Mouse (Mus musculus) liver, adult 2 months (tissue): ENCODE results near the gene Gm10053. TPM values are rescaled to one million over a fixed set of nuclear protein-coding genes. Genes with fewer than 3 reads are reported as not detected.

ENCODE experiments used
- DNase-seq: peaks from one replicate; pipeline ENCODE4 v3.0.0-alpha.2; 2011; ENCODE audit warnings: low read depth, low spot score; ENCODE audit errors: extremely low read depth
- H3K27ac ChIP-seq: fragments of 200-500 bp; replicated peaks from 2 replicates; pipeline ENCODE4 v1.5.1; 2012; ENCODE audit warnings: low read depth, mild to moderate bottlenecking, control low read depth, inconsistent platforms, low read length; ENCODE audit not compliant: insufficient read depth
- H3K27me3 ChIP-seq: fragments of 200-500 bp; 2 replicates; pipeline ENCODE4 v1.6.1; 2012; ENCODE audit warnings: mild to moderate bottlenecking, moderate library complexity, low read length, inconsistent platforms; ENCODE audit not compliant: control insufficient read depth, insufficient read depth
- H3K36me3 ChIP-seq: fragments of 200-500 bp; 2 replicates; pipeline ENCODE4 v1.6.1; 2012; ENCODE audit warnings: low read length, inconsistent platforms; ENCODE audit not compliant: control insufficient read depth, insufficient read depth
- H3K4me1 ChIP-seq: fragments of 200-500 bp; 2 replicates; pipeline ENCODE4 v1.6.1; 2011; ENCODE audit warnings: low read length; ENCODE audit not compliant: control insufficient read depth, insufficient read depth
- H3K4me3 ChIP-seq: fragments of 200-500 bp; 2 replicates; pipeline ENCODE4 v1.5.1; 2011; ENCODE audit warnings: low read depth, mild to moderate bottlenecking, control low read depth, low read length, moderate library complexity; ENCODE audit not compliant: insufficient read depth
- H3K79me2 ChIP-seq: fragments of 200-500 bp; 2 replicates; pipeline ENCODE4 v1.6.1; 2012; ENCODE audit warnings: inconsistent platforms, mild to moderate bottlenecking, low read length, moderate library complexity; ENCODE audit not compliant: control insufficient read depth, insufficient read depth
- H3K9ac ChIP-seq: fragments of 200-500 bp; 2 replicates; pipeline ENCODE4 v1.6.1; 2012; ENCODE audit warnings: low read depth, mild to moderate bottlenecking, control low read depth, inconsistent platforms, low read length
- CTCF ChIP-seq: fragments of 200-500 bp; IDR thresholded peaks from 2 replicates; pipeline ENCODE4 v1.5.1; 2011; ENCODE audit warnings: low read depth, low read length, control low read depth
- POLR2A ChIP-seq: fragments of 200-500 bp; IDR thresholded peaks from 2 replicates; pipeline ENCODE4 v1.6.1; 2011; ENCODE audit warnings: low read length, control low read depth; ENCODE audit not compliant: insufficient read depth; ENCODE audit errors: extremely low read depth
- WGBS: fragments of 180-500 bp; shearing (Covaris S2); methylation state at CpG from one replicate; pipeline ENCODE4 v1.1.7; 2018; 5-methylcytosine and 5-hydroxymethylcytosine counted together
- polyA plus RNA-seq: library from polyadenylated mRNA; depleted of rRNA; stranded (reverse); fragments of >200 nt; gene quantifications from 2 replicates; pipeline ENCODE4 v1.2.3, GENCODE M21; 2012
- total RNA-seq: library from RNA; depleted of rRNA; stranded (reverse); fragments of >200 nt; gene quantifications from 2 replicates; pipeline ENCODE4 v1.2.3, GENCODE M21; 2014

The Gm10053 gene
- total and polyA plus RNA-seq, 2 experiments, result 22.9 to 94.5 TPM

GRCm38 (mm10) chr19:24851456-24852315 is 23.8 kb upstream of the Gm10053 start:
- WGBS, result 87% methylated on average over 21 of the region's 21 CpGs

GRCm38 (mm10) chr19:24861276-24861611 is 14.2 kb upstream of the Gm10053 start:
- peak overlapping the region; percentile 55 for H3K4me3 ChIP-seq
- no peak for DNase-seq
- no peaks in the 10 kb centered on the region for H3K79me2 ChIP-seq
- TF ChIP-seq POLR2A (no peak), CTCF (no peak)
- no peaks in the 10 kb centered on the region for H3K36me3 ChIP-seq
- H3K9ac ChIP-seq, result peak overlapping the region; percentile 69
- no peak overlapping the region for H3K27ac ChIP-seq
- WGBS, result 22% methylated on average over 13 of the region's 13 CpGs
- H3K27me3 ChIP-seq, result peaks cover 7% of the 10 kb centered on the region
- H3K4me1 ChIP-seq, result no peaks in the 10 kb centered on the region

More at GRCm38 (mm10) chr19:24851456-24852315, 23.8 kb upstream of the Gm10053 start:
- no peaks in the 10 kb centered on the region for H3K36me3 ChIP-seq
- DNase-seq, result no peak
- TF ChIP-seq CTCF, result no peak
- TF ChIP-seq POLR2A, result no peak
- no peaks in the 10 kb centered on the region for H3K79me2 ChIP-seq
- H3K27ac ChIP-seq, result no peak overlapping the region
- H3K4me3 ChIP-seq, result no peak overlapping the region
- H3K27me3 ChIP-seq, result no peaks in the 10 kb centered on the region
- no peaks in the 10 kb centered on the region for H3K4me1 ChIP-seq
- H3K9ac ChIP-seq, result no peak overlapping the region

- H3K36me3 ChIP-seq, result no peaks in the 10 kb centered on the region
- TF ChIP-seq POLR2A (no peak), CTCF (no peak)
- no peak for DNase-seq
- peak within 1 kb of the TSS; percentile 69 for H3K9ac ChIP-seq
- H3K4me3 ChIP-seq, result peak within 1 kb of the TSS; percentile 55
- H3K27ac ChIP-seq, result no peak within 1 kb of the TSS
- H3K27me3 ChIP-seq, result peaks cover 7% of the 10 kb centered on the region
- H3K4me1 ChIP-seq, result no peaks in the 10 kb centered on the region
- H3K79me2 ChIP-seq, result no peaks in the 10 kb centered on the region
- 3% methylated on average over 39 of the region's 39 CpGs for WGBS
Measured at GRCm38 (mm10) chr19:24861612-24862451, 13.7 kb upstream of the Gm10053 start, which contains the start of gene Pgm5. Gene Pgm5, minus strand, starts transcription at chr19:24861855.

- WGBS, result 83% methylated on average over 9 of the region's 9 CpGs
Measured at GRCm38 (mm10) chr19:24865436-24865835, 10.1 kb upstream of the Gm10053 start.

GRCm38 (mm10) chr19:24871037-24871635 is 4.3 kb upstream of the Gm10053 start:
- H3K4me3 ChIP-seq, result no peak overlapping the region
- peak; percentile 26 for DNase-seq
- WGBS, result 23% methylated on average over 18 of the region's 18 CpGs

More at GRCm38 (mm10) chr19:24865436-24865835, 10.1 kb upstream of the Gm10053 start:
- Histone ChIP-seq H3K4me1 (no peaks in the 10 kb centered on the region), H3K27ac (no peak overlapping the region), H3K36me3 (no peaks in the 10 kb centered on the region), H3K9ac (no peak overlapping the region), H3K27me3 (peaks cover 7% of the 10 kb centered on the region), H3K4me3 (no peak overlapping the region), H3K79me2 (no peaks in the 10 kb centered on the region)
- TF ChIP-seq POLR2A, result no peak
- TF ChIP-seq CTCF, result no peak
- no peak for DNase-seq

More at GRCm38 (mm10) chr19:24871037-24871635, 4.3 kb upstream of the Gm10053 start:
- H3K36me3 ChIP-seq, result no peaks in the 10 kb centered on the region
- no peaks in the 10 kb centered on the region for H3K79me2 ChIP-seq
- H3K4me1 ChIP-seq, result no peaks in the 10 kb centered on the region
- H3K9ac ChIP-seq, result no peak overlapping the region
- no peaks in the 10 kb centered on the region for H3K27me3 ChIP-seq
- no peak overlapping the region for H3K27ac ChIP-seq
- TF ChIP-seq POLR2A, result no peak
- TF ChIP-seq CTCF, result peak; percentile 84
